Mouse (Mus musculus) common myeloid progenitor, adult 5-6 weeks (primary cell): ENCODE measurements at regions not wholly inside any gene's neighbourhood (a gene's known extent, or its start where the extent isn't known, plus 50 kb on each side); places are given as distances from the start of the nearest gene placed in this dataset.
A peak's percentile ranks its signal among the peaks of the same experiment; 100 is the strongest.

Experiments used
- ATAC-seq: replicated peaks from 2 replicates; pipeline ENCODE4 v1.8.0; 2016; ENCODE audit warnings: low read depth, mild to moderate bottlenecking, moderate TSS enrichment, inconsistent platforms; ENCODE audit not compliant: poor library complexity, severe bottlenecking

DNA sequence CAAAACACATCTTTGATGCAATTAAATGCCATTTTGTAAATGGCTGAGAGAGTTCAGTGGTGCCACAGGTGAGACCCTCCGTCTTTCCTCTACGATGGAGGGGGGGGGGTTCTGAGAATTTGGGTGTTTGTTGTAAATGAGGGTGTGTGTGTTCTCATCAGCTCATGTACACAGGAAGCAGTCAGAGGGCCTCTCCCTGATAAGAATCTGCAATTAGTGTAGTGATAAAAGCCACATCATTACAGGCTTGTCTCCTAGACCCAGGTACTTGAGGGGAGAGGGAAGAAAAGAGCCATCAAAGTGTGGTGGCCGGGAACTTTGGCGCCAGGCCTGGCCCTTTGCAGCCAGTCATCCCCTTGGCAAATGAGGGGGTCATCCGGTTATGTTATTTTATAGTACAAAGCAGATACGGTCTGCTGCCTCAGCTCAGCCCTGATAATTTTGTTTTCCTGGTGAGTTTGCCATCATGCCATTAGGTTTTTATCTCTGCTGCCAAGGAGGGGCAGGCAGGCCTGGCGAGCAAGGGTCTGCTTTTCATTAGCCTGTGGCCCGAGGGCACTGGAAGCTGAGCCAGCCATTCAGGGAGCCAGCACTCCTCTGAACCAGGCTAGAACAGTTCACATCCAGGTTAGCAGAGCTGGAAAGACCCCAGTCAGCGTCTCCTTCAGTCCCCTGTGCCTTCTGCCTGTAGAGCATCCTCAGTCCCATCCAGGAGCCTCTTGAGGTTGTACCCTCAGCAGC is 59.7 kb downstream of the H2al1j start:
- no peak for ATAC-seq

GRCm38 (mm10) chrX:11388860-11389259 is 61.2 kb downstream of the H2al1j start:
- no peak for ATAC-seq

GRCm38 (mm10) chrX:11400406-11400805 is 72.8 kb downstream of the H2al1j start:
- ATAC-seq = no peak

DNA sequence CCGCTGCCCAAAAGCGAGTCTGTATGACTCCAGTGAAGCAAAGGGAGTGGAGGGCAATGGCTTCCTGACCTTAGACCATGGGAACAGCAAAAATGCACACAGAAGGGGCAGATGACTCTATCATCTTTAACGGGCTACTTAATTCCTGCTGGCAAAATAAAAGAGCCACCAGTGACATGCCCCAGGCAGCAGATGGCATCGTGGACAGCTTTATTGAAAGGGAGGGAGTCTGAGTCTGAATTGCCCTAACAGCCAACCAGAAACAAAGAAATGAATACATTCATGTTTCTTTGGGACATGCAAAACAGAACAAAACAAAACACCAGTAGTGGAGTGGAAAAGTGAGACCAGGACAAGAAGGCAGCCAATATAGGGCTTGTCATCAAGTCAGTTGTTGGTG is 76.7 kb downstream of the H2al1j start:
- ATAC-seq = no peak

DNA sequence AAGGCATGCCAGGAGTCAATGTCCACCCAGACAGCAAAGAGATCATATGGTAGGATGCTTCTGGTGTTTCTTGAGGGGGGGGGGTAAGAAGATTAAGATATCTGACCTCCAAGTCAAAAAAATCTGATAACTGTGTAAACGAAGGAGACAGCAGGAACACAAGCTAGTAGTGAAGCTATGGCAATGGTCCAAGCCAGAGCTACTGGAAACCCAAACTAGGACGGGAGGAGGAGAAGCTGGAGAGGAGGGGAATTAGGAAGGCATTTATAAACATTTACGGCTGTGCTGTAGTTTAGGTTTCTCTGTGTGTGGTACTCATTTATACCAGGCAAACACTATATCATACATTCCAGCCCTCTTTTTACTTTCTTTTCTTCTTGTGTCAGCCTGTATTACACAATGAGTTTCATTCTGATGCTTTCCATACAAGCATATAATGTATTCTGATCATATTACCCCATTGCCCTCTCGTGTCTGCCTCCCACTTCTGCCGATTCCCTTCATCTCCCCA is 84.7 kb downstream of the H2al1j start:
- ATAC-seq = no peak

DNA sequence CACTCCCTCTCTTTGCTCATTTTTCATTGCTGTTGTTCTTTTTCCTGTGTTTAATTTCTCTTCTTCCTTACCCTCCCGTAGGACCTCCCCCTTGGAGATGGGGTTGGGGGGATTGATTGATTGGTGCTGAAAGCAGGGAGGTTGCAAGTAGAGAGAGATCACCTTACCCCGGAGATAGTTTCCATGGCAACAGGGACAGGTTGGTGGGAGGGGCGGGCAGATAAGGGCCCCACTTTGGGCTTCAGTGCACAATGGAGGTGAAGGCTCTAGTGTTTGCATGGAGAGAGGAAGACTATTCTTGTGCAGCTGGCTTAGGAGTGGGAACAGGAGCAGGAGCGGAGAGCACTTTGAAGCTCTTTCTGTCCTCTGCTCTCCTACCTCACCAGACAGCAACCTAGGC is 88.0 kb downstream of the H2al1j start:
- no peak for ATAC-seq

DNA sequence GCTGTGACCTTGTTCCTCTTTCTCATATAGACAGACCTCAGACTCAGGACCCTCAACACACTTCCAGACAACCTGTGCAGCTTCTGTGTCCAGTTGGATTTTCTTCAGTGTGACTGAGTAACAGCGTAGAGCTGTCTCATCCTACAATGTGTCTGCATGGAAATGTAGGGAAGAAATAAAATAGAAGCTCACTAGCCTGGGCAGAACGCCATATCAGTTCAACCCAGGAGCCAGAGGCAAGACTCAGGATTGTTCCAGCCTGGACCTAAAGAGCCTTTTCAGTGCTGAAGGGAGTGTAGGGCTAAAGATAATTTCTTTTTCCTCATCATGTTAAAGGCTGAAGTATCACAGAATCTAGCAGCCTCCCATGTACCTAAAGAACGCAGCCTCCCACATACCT is 88.9 kb downstream of the H2al1j start:
- ATAC-seq = no peak

GRCm38 (mm10) chrX:11417861-11418260 is 90.2 kb downstream of the H2al1j start:
- no peak for ATAC-seq

DNA sequence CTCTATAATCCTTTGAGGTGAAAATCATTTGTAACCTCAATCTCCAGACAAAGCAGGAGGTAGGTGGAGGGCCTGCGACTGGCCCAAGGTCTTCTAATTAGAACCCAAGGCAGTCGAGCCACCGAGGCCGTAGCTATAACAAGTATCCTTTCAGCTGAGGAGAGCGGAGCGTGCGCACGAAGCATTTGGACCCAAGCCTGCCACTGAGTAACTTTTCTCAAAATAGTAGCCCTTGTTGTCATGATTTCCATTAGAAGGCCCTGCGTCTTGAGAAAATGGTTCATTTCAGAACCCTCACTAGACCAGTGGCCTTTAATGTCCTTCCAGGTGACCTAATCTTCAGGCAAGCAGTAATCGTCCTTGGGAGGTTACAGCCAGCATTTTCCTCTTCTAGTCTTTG is 90.6 kb downstream of the H2al1j start:
- no peak for ATAC-seq

DNA sequence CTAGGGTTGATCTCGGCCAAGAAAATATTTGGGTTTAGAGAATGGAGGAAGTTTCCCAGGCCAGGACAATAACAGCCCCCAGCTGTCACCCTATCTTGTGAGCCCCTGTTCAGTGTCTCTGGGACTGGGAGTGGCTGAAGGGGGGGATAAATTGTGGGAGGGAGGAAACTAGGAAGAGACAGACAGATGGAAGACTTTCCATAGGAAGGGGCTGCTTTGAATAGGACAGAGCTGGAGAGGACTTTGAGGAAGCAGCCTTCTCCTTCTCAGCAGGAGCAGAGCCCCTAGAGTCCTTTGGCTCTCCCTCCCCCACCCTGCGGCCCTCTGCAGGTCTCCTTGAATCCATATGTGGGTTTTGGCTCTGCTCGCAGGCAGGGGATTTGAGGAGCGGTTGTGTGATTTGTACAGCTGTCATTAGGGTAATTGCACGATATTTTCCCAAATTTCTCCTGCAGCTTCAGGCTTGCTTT is 91.6 kb downstream of the H2al1j start:
- ATAC-seq = no peak

GRCm38 (mm10) chrX:11432403-11433004 is 104.9 kb downstream of the H2al1j start:
- no peak for ATAC-seq

DNA sequence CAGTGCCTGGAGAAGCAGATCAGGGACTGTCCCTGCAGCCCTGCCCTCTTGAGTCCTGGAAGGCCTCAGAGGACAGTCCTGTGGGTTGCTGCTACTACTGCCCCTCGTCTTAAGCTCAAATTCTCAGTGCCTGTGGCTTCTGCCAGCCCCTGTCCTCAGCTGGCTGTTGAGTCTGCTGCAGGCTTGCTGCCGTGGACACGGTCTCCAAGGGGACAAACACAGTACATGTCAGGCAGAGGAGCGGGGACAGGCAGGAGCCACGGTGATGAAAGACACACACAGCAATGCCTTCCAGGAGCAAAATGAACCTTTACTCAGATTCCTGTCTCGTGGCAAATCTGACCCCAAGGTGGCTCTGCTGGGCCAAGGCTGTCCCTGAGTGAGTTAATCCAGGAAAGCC is 107.7 kb downstream of the H2al1j start:
- ATAC-seq = no peak

GRCm38 (mm10) chrX:11437151-11437944 is 109.7 kb downstream of the H2al1j start:
- ATAC-seq = no peak

DNA sequence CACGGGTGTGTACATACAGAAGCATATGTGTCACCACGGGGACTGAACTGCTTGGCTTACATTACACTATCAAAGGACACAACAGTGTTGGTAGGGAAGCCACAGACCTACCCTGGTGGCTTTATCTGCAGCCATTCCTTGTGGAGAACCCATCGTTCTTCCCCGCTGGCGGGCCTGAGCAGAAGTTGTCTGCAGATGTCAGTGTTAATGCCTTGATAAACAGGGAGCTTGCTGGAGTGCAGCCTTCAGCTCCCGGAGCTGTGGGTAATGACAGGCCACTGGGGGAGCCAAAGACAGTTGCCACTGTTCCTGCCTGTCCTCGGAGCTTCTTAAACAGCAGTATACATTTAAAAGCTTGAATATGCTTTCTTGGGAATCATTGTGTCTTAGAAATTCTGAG is 115.9 kb downstream of the H2al1j start:
- peak; percentile 93 for ATAC-seq

DNA sequence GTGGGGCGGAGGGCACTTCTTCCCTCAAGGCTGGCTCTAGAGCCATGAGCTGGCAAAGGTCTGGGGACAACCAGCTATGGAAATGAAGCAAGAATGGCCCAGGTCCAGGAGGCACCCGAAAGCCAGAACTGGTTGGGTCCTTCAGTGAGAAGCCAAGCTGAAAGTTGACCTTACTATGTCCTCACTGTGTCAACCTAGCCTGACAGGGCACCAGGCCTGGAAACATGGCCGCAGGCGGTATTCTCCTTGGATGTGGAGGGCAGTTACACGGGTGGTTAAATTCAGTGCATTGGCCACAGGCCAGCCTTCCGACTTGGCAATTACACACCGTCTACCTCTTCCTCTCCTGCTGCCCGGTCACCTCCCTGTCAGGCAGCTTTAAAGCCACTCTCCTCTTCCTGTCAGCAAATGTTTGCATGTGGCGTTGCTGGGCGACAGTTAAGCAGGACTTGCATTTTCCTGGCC is 116.7 kb downstream of the H2al1j start:
- ATAC-seq = peak; percentile 43

DNA sequence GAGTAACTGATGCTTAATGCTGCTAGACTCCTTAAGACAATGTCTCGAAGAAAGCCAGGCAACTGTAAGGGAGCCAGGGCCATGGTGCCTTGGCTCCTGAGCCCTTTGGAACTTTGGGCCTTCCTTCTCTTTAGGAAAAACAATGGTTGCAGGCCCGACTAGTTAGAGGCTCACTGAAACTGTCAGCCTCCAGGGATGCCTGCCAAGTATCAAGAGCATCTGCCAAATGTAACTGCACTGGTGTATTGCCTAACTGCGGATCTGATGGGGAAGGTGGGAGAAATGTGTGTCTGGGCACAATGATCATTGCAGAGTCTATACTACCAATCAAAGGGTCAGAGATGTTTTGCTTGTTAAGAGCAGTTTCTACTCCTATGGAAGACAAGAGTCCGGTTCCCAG is 121.1 kb downstream of the H2al1j start:
- ATAC-seq = no peak

DNA sequence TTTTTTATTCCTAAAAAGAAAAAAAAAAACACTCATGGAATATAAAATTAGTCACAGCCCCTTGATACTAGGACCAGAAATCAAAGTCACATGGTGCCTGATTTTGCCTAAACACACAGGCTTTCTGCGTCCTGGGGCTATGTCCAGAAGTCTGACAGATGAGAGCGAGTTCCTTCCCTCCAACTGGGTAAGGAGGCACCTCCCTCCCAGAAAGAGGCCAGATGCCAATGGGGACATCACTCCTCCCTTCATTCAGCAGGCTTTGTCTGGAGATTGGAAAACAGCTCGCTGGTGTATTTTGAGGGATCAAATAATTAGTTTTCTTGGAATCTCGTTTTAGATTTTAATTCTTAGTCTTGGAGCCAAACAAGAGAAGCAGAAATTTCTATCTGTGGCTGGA is 130.9 kb downstream of the H2al1j start:
- no peak for ATAC-seq

GRCm38 (mm10) chrX:11463955-11464511 is 136.4 kb downstream of the H2al1j start:
- no peak for ATAC-seq

- ATAC-seq = no peak
These were observed 138.6 kb downstream of the H2al1j start for GRCm38 (mm10) chrX:11466191-11466590.

GRCm38 (mm10) chrX:11479696-11480339 is 152.2 kb downstream of the H2al1j start:
- ATAC-seq = no peak
